ENCODE assay signal across 9 mouse cellular contexts in genomic region chr14:79768076-79768830, GRCm38 (mm10). TPM values are rescaled to one million over a fixed set of nuclear protein-coding genes. Genes with fewer than 3 reads are reported as not detected.
A peak's percentile ranks its signal among the peaks of the same experiment; 100 is the strongest.
DNase-seq lines count a peak whose midpoint lies in the region; ATAC-seq and TF ChIP-seq lines count a peak whose summit lies in the region.
"Had no signal": no experiment of that assay in that cellular context is flagged by ENCODE, and none has a peak within 500 bp of the region (broad histone marks: within the 10 kb centered on the region; RNA-seq: fewer than 3 reads in every experiment).

No protein-coding gene starts in this region.

- 3% methylated on average over 59 of the region's 59 CpGs for WGBS in heart, embryonic 10.5 days
- 2% methylated on average over 54 of the region's 59 CpGs for WGBS in forebrain, embryonic 12.5 days
- 3% methylated on average over 52 of the region's 59 CpGs for WGBS in limb, embryonic 15.5 days

- TF ChIP-seq CTCF in ES-Bruce4 (IDR thresholded peaks at IDR 0.05; ENCODE audit: low read depth, low read length): peak; percentile 4

- ATAC-seq in forebrain, embryonic 12.5 days (ENCODE audit: low FRiP score): no peak
- ATAC-seq in limb, embryonic 15.5 days (ENCODE audit: insufficient number of reproducible peaks, low FRiP score, low TSS enrichment, low read depth): no peak
- ATAC-seq in erythroblast, adult 5-6 weeks (replicated peaks; ENCODE audit: low FRiP score, poor library complexity, severe bottlenecking): no peak

- TF ChIP-seq POLR2A in ES-Bruce4 (IDR thresholded peaks at IDR 0.05; ENCODE audit: insufficient read depth, low read length): no peak

- H3K4me3 ChIP-seq in heart, embryonic 10.5 days: peak overlapping the region; percentile 53
- H3K4me3 ChIP-seq in ES-Bruce4 (ENCODE audit: low read depth, low read length): peak overlapping the region; percentile 17
- H3K4me3 ChIP-seq in forebrain, embryonic 12.5 days (replicated peaks): peak overlapping the region; percentile 54
- H3K4me3 ChIP-seq in limb, embryonic 15.5 days: peak overlapping the region; percentile 43

- peaks cover 40% of the 10 kb centered on the region for H3K4me1 ChIP-seq in heart, embryonic 10.5 days
- H3K4me1 ChIP-seq in ES-Bruce4 (ENCODE audit: control insufficient read depth, insufficient read depth, low read length): no peaks in the 10 kb centered on the region
- peaks cover 72% of the 10 kb centered on the region for H3K4me1 ChIP-seq in forebrain, embryonic 12.5 days
- H3K4me1 ChIP-seq in limb, embryonic 15.5 days: peaks cover 41% of the 10 kb centered on the region

- peaks cover 75% of the 10 kb centered on the region for H3K27me3 ChIP-seq in heart, embryonic 10.5 days (ENCODE audit: insufficient read depth, poor library complexity, severe bottlenecking)
- peaks cover 14% of the 10 kb centered on the region; the same call in 1 of the 2 replicates for H3K27me3 ChIP-seq in ES-Bruce4 (ENCODE audit: control insufficient read depth, insufficient read depth, low read length, poor library complexity, severe bottlenecking)
- peaks cover 63% of the 10 kb centered on the region for H3K27me3 ChIP-seq in forebrain, embryonic 12.5 days
- peaks cover 77% of the 10 kb centered on the region for H3K27me3 ChIP-seq in limb, embryonic 15.5 days

- DNase-seq in heart, embryonic 10.5 days (ENCODE audit: low spot score): no peak
- no peak for DNase-seq in heart, postnatal 14 days
- no peak for DNase-seq in adrenal gland, adult 8-10 months
- DNase-seq in frontal cortex, postnatal 36 days (ENCODE audit: low spot score in 2 of 2): no peak
- DNase-seq: kidney, adult 11 months had no signal

- no peaks in the 10 kb centered on the region for H3K9me3 ChIP-seq in heart, embryonic 10.5 days
- H3K9me3 ChIP-seq in ES-Bruce4 (replicated peaks; ENCODE audit: control insufficient read depth, insufficient read depth, low read length, poor library complexity, severe bottlenecking): no peaks in the 10 kb centered on the region; the same call in 1 of the 2 replicates
- no peaks in the 10 kb centered on the region for H3K9me3 ChIP-seq in forebrain, embryonic 12.5 days
- no peaks in the 10 kb centered on the region for H3K9me3 ChIP-seq in limb, embryonic 15.5 days

- H3K9ac ChIP-seq in ES-Bruce4 (ENCODE audit: low read depth, poor library complexity, severe bottlenecking): no peak overlapping the region
- H3K9ac ChIP-seq in forebrain, embryonic 12.5 days: peak overlapping the region; percentile 63
- H3K9ac ChIP-seq in limb, embryonic 15.5 days: no peak overlapping the region

- no peak for TF ChIP-seq EP300 in ES-Bruce4 (IDR thresholded peaks at IDR 0.05; ENCODE audit: insufficient read depth, low read depth, low read length)

- H3K36me3 ChIP-seq in heart, embryonic 10.5 days: no peaks in the 10 kb centered on the region
- H3K36me3 ChIP-seq in ES-Bruce4 (ENCODE audit: control insufficient read depth, insufficient read depth, low read length, poor library complexity, severe bottlenecking): no peaks in the 10 kb centered on the region
- H3K36me3 ChIP-seq in forebrain, embryonic 12.5 days (replicated peaks): no peaks in the 10 kb centered on the region
- no peaks in the 10 kb centered on the region for H3K36me3 ChIP-seq in limb, embryonic 15.5 days

- intact Hi-C loops in heart, postnatal 14 days (cut with DNase I): loop anchor here (10.0 kb wide), 1 partner anchor 147 kb away; no protein-coding TSS in a partner anchor

- no peak overlapping the region for H3K27ac ChIP-seq in heart, embryonic 10.5 days
- no peak overlapping the region for H3K27ac ChIP-seq in ES-Bruce4 (ENCODE audit: insufficient read depth, low read length)
- no peak overlapping the region for H3K27ac ChIP-seq in forebrain, embryonic 12.5 days
- no peak overlapping the region for H3K27ac ChIP-seq in limb, embryonic 15.5 days

- H3K4me2 ChIP-seq in forebrain, embryonic 12.5 days: peak overlapping the region; percentile 85
- peak overlapping the region; percentile 80 for H3K4me2 ChIP-seq in limb, embryonic 15.5 days

RNA-seq across cellular contexts. Expression of gene Pcdh8, which starts 2.9 kb away (rescaled TPM):
- polyA plus RNA-seq in heart, embryonic 10.5 days (2016; fragmentation: Nextera tagmentation; extraction: Ambion mirVana): 0.09 and 0.50 TPM in 2 replicates
- total RNA-seq in heart, postnatal 14 days (2021): under 1 TPM in 1 of 2 experiments, not detected in 1; 0.07 TPM
- polyA plus RNA-seq in ES-Bruce4 (2011; ENCODE audit: insufficient read depth, insufficient read length, low read depth, missing spikeins): 0.39 TPM in 1 of 2 replicates, not detected in the other
- 26.5 and 26.7 TPM in 2 replicates for polyA plus RNA-seq in forebrain, embryonic 12.5 days (2016; fragmentation: Nextera tagmentation; extraction: Ambion mirVana)
- polyA plus RNA-seq in limb, embryonic 15.5 days (2015; fragmentation: Nextera tagmentation; extraction: Ambion mirVana): 2.2 and 4.1 TPM in 2 replicates
- total RNA-seq in erythroblast, adult 5-6 weeks (2015; ENCODE audit: low replicate concordance): not detected in 2 replicates
- not detected in 2 replicates for total RNA-seq in erythroblast, adult 5-6 weeks (2017; ENCODE audit: low replicate concordance)
- total RNA-seq in adrenal gland, adult 8-10 months (2022): under 1 TPM in 3 of 4 experiments, not detected in 1; 0.08 to 0.61 (median 0.21) TPM
